Mouse (Mus musculus) heart, embryonic 13.5 days (tissue): ENCODE measurements around the gene Znhit1. TPM values are rescaled to one million over a fixed set of nuclear protein-coding genes. Genes with fewer than 3 reads are reported as not detected.

ENCODE experiments used
- ATAC-seq: fragments of 200-750 bp; cut with Nextera tagmentation; 2 replicates; pipeline ENCODE4 v1.8.0; 2017; ENCODE audit warnings: moderate TSS enrichment; ENCODE audit not compliant: insufficient number of reproducible peaks, low FRiP score, low TSS enrichment; ENCODE audit errors: extremely low read depth
- H3K27ac ChIP-seq: fragments of 300-500 bp; sonication (generic); replicated peaks from 2 replicates; pipeline ENCODE4 v1.5.1; 2015; ENCODE audit warnings: moderate library complexity, mild to moderate bottlenecking, inconsistent platforms
- H3K27me3 ChIP-seq: fragments of 300-500 bp; sonication (generic); replicated peaks from 2 replicates; pipeline ENCODE4 v1.6.1; 2015; ENCODE audit warnings: mild to moderate bottlenecking, inconsistent platforms
- H3K36me3 ChIP-seq: fragments of 300-500 bp; sonication (generic); 2 replicates; pipeline ENCODE4 v1.6.1; 2015; ENCODE audit warnings: mild to moderate bottlenecking, inconsistent platforms
- H3K4me1 ChIP-seq: fragments of 300-500 bp; sonication (generic); 2 replicates; pipeline ENCODE4 v1.6.1; 2015; ENCODE audit warnings: inconsistent platforms
- H3K4me2 ChIP-seq: fragments of 300-500 bp; sonication (generic); 2 replicates; pipeline ENCODE4 v1.6.1; 2015; ENCODE audit warnings: inconsistent platforms, mild to moderate bottlenecking, moderate library complexity
- H3K4me3 ChIP-seq: fragments of 300-500 bp; sonication (generic); 2 replicates; pipeline ENCODE4 v1.5.1; 2015; ENCODE audit warnings: moderate library complexity, mild to moderate bottlenecking, inconsistent platforms
- H3K9ac ChIP-seq: fragments of 300-500 bp; sonication (generic); 2 replicates; pipeline ENCODE4 v1.6.1; 2015; ENCODE audit warnings: inconsistent platforms, mild to moderate bottlenecking, moderate library complexity
- H3K9me3 ChIP-seq: fragments of 300-500 bp; sonication (generic); 2 replicates; pipeline ENCODE4 v1.6.1; 2016; ENCODE audit warnings: inconsistent platforms
- WGBS: fragments of 180-500 bp; shearing (Covaris S2); methylation state at CpG from one replicate; pipeline ENCODE4 v1.1.7; 2015; ENCODE audit warnings: mixed read lengths; 5-methylcytosine and 5-hydroxymethylcytosine counted together
- polyA plus RNA-seq: library from polyadenylated mRNA; unstranded; fragments of >200 nt; fragmentation: Nextera tagmentation; extraction: Ambion mirVana; gene quantifications from 2 replicates; pipeline ENCODE4 v1.2.1, GENCODE M21; 2015

The Znhit1 gene
- polyA plus RNA-seq: 79.8 and 81.9 TPM in 2 replicates

DNA sequence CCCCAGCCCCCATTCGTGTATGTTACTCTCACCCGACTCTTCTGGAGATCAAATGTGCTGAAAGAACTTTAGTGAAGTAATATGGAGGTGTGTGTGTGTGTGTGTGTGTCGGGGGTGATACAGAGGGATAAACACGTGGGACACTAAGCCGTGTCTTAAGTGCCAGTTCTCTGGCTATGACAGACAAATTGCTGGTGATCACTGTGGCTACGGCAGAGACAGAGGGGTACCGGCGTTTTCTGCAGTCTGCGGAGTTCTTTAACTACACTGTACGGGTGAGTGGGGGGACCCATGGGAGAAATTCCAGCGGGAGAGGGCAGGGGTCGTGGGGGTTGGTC, at the start of gene Znhit1:
Gene Znhit1, minus strand, starts transcription at position 88 of the 338 bp plus-strand sequence.
- H3K36me3 ChIP-seq: peaks cover 54% of the 10 kb centered on the region
- H3K9me3 ChIP-seq: no peaks in the 10 kb centered on the region
- peak within 1 kb of the TSS; percentile 90 for H3K27ac ChIP-seq
- ATAC-seq: no peak
- H3K4me3 ChIP-seq: peak within 1 kb of the TSS; percentile 82
- peak within 1 kb of the TSS; percentile 96 for H3K9ac ChIP-seq
- peak within 1 kb of the TSS; percentile 87 for H3K4me2 ChIP-seq
- H3K4me1 ChIP-seq: peaks cover 19% of the 10 kb centered on the region
- WGBS: 5% methylated on average over 12 of the region's 12 CpGs
- no peaks in the 10 kb centered on the region for H3K27me3 ChIP-seq

DNA sequence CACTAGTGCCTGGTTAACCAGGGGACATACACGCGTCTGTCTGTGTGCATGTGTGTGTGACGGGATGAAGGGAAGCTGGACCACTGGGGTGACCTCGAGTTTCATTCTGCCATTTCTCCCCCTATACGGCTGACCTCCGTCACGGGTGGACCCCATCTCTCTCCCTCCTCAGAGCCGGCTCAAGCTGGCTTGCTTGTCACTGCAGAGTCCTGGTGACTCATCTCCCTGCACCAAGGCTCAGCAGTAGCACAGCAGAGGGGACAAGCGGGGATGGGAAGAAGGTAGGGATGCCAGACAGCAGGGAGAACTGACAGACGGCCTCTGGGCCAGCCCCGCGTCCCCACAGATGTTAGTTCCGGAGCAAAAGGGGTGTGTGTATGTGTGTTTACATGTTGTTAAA, 48.4 kb upstream of the Znhit1 start:
- no peak overlapping the region for H3K9ac ChIP-seq
- H3K4me3 ChIP-seq: no peak overlapping the region
- H3K9me3 ChIP-seq: no peaks in the 10 kb centered on the region
- no peak overlapping the region for H3K27ac ChIP-seq
- no peak for ATAC-seq
- WGBS: 71% methylated on average over 13 of the region's 13 CpGs
- peaks cover 20% of the 10 kb centered on the region for H3K4me1 ChIP-seq
- peaks cover 63% of the 10 kb centered on the region for H3K36me3 ChIP-seq
- H3K4me2 ChIP-seq: no peak overlapping the region
- peaks cover 18% of the 10 kb centered on the region for H3K27me3 ChIP-seq

DNA sequence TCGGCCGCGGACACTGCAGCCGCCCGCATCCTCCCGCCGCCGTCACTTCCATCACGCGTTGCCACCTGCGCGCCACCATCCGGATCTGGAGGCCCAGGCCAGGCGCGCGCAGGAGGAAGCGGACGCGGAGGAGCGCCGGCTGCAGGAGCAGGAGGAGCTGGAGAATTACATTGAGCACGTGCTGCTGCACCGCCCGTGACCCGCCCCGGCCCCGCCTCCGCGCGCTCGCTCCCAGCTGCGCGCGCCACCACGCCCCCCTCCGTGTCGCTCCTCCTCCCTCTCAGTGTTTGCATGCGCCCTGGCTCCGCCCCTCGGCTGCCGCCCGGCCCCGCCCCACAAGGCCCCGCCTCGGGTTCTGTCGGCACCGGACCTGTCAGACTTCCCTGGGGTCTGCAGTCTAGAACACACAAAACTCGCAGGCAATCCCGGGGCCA, 44.8 kb upstream of the Znhit1 start:
- H3K4me3 ChIP-seq: peak overlapping the region; percentile 56
- H3K4me2 ChIP-seq: peak overlapping the region; percentile 99
- H3K9me3 ChIP-seq: no peaks in the 10 kb centered on the region
- under 1% methylated on average over 48 of the region's 49 CpGs for WGBS
- H3K27ac ChIP-seq: no peak overlapping the region
- H3K9ac ChIP-seq: peak overlapping the region; percentile 67
- peaks cover 40% of the 10 kb centered on the region for H3K4me1 ChIP-seq
- peak; percentile 77 for ATAC-seq
- peaks cover 29% of the 10 kb centered on the region for H3K36me3 ChIP-seq
- peaks cover 53% of the 10 kb centered on the region for H3K27me3 ChIP-seq

DNA sequence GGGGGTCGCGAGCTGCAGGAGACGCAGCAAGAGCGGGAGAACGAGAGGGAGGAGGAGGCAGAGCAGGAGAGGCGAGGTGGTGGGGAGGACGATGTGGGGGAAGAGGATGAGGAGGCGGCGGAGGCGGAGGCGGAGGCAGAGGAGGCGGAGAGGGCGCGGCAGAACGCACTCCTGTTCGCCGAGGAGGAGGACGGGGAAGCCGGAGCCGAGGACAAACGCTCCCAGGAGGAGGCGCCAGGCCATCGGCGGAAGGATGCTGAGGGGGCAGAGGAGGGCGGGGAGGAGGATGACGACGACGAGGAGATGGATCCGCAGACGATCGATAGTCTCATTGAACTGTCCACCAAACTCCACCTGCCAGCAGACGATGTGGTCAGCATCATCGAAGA, 44.2 kb upstream of the Znhit1 start:
- peaks cover 22% of the 10 kb centered on the region for H3K36me3 ChIP-seq
- WGBS: under 1% methylated on average over 33 of the region's 33 CpGs
- H3K4me1 ChIP-seq: peaks cover 40% of the 10 kb centered on the region
- H3K27ac ChIP-seq: no peak overlapping the region
- H3K9me3 ChIP-seq: no peaks in the 10 kb centered on the region
- no peak for ATAC-seq
- H3K27me3 ChIP-seq: peaks cover 59% of the 10 kb centered on the region
- H3K4me2 ChIP-seq: peak overlapping the region; percentile 99
- peak overlapping the region; percentile 56 for H3K4me3 ChIP-seq
- peak overlapping the region; percentile 67 for H3K9ac ChIP-seq

DNA sequence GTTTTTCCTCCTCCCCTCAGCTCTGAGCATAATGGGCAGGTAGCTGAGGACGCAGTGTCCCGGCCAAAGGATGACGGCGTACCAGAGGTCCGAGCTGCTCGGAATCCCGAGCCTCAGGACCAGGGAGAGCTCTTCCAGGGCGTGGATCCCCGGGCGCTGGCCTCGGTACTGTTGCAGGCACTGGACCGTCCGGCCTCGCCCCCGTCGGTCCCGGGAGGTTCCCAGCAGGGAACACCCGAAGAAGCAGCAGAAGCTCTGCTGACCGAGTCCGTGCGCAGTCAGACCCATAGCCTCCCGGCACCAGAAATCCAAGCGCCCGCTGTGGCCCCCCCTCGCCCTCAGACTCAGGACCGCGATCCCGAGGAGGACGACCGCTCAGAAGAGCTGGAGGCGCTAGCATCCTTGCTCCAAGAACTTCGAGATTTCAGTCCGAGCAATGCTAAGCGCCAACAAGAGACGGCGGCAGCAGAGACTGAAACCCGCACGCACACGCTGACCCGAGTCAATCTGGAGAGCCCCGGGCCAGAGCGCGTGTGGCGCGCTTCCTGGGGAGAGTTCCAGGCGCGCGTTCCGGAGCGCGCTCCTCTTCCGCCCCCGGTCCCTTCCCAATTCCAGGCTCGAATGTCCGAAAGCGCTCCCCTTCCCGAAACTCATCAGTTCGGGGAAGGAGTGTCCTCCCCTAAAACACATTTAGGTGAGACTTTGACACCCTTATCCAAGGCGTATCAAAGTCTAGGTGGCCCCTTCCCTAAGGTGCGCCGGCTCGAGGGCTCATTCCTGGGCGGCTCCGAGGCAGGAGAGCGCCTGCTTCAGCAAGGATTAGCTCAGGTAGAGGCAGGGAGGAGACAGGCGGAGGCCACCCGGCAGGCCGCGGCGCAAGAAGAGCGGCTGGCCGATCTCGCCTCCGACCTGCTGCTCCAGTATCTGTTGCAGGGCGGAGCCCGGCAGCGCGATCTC, 43.5 kb upstream of the Znhit1 start:
- Histone ChIP-seq H3K4me1 (peaks cover 40% of the 10 kb centered on the region), H3K36me3 (peaks cover 16% of the 10 kb centered on the region), H3K27ac (no peak overlapping the region), H3K27me3 (peaks cover 65% of the 10 kb centered on the region), H3K9ac (no peak overlapping the region), H3K4me3 (peak overlapping the region; percentile 56), H3K4me2 (peak overlapping the region; percentile 99), H3K9me3 (no peaks in the 10 kb centered on the region)
- ATAC-seq: no peak
- WGBS: under 1% methylated on average over 78 of the region's 78 CpGs

DNA sequence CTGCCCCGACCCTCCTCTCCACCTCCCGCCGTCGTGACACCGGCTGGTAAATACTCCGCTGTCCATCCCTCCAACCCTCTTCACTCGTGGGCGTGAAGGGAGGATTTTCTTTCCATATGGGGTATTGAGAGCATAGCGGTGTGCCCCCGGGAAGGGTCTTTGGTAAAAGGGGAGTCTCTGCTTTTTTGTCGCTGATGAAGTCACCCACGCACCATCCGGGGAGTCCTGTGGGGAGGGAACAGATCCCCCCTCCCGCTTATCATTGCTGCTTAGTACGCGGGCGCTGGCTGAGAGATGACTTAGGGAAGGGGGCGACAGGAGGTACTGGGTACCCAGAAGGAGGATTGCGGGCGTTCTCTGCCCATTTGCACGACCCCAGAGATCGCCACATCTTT, 42.6 kb upstream of the Znhit1 start:
- Histone ChIP-seq H3K9ac (no peak overlapping the region), H3K4me1 (peaks cover 40% of the 10 kb centered on the region), H3K36me3 (peaks cover 6% of the 10 kb centered on the region), H3K27ac (no peak overlapping the region), H3K27me3 (peaks cover 75% of the 10 kb centered on the region), H3K4me2 (peak overlapping the region; percentile 73), H3K4me3 (peak overlapping the region; percentile 18), H3K9me3 (no peaks in the 10 kb centered on the region)
- WGBS: 15% methylated on average over 22 of the region's 22 CpGs
- ATAC-seq: no peak

DNA sequence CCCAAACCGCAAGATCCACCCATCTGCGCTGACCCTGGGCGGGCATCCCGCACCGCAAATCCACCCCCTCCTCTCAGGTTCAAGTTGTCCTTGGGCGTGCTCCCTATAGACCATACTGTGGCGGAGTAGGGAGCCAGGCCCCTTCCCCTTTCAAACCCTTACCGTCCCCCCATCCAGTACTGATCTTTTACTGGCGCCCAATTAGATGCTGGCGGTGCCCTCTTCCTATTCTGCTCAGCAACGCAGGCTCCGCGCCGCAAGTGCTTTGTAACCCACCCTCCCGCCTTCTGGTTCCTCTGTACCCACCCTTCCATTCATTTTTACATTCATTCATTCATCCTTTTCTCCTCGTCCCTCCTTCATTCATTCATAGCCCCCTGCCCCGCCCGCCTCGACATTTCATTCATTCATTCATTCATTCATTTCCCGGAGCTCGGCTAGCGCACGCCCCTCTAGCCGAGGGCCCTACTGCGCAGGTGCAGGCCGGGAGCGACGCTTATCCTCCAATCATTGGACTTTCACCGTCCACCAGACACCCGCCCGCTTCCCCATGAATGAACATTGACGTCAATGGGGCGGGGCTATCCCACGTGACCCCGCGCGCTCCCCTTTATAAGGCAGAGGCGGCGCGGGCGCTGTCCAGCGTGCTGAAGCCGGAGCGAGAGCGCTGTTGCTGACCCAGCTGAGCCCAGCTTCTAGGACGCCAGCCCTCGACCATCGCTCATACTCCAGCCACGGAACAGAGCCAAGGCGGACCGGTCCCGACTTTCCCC, 42.0 kb upstream of the Znhit1 start:
- WGBS: under 1% methylated on average over 52 of the region's 52 CpGs
- Histone ChIP-seq H3K27ac (no peak overlapping the region), H3K36me3 (peaks cover under 1% of the 10 kb centered on the region; the same call in 1 of the 2 replicates), H3K4me1 (peaks cover 40% of the 10 kb centered on the region), H3K4me3 (peak overlapping the region; percentile 49), H3K9ac (no peak overlapping the region; the same call in 1 of the 2 replicates), H3K4me2 (peak overlapping the region; percentile 73), H3K9me3 (no peaks in the 10 kb centered on the region), H3K27me3 (peaks cover 81% of the 10 kb centered on the region)
- ATAC-seq: peak; percentile 63; the same call in 1 of the 2 replicates

DNA sequence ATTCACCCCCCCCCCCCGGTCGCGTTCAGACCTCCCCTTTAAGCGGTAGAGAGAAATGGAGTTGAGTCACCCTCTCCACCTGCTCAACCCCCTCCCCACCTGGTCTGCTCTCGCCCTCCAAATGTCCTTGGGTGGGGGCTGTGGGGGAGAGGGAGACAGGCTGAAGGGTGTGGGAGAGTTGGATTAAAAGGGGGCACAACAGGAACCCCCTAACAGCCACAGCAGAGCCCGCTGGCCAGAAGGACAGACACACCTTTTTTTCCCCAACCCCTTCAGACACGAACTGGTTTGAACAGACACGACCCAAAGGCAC, 41.4 kb upstream of the Znhit1 start:
- peaks cover 87% of the 10 kb centered on the region for H3K27me3 ChIP-seq
- peak overlapping the region; percentile 73 for H3K4me2 ChIP-seq
- H3K4me1 ChIP-seq: peaks cover 40% of the 10 kb centered on the region
- no peaks in the 10 kb centered on the region for H3K9me3 ChIP-seq
- peak overlapping the region; percentile 49 for H3K4me3 ChIP-seq
- 3% methylated on average over 8 of the region's 8 CpGs for WGBS
- no peaks in the 10 kb centered on the region for H3K36me3 ChIP-seq
- ATAC-seq: no peak
- H3K27ac ChIP-seq: no peak overlapping the region
- no peak overlapping the region for H3K9ac ChIP-seq

DNA sequence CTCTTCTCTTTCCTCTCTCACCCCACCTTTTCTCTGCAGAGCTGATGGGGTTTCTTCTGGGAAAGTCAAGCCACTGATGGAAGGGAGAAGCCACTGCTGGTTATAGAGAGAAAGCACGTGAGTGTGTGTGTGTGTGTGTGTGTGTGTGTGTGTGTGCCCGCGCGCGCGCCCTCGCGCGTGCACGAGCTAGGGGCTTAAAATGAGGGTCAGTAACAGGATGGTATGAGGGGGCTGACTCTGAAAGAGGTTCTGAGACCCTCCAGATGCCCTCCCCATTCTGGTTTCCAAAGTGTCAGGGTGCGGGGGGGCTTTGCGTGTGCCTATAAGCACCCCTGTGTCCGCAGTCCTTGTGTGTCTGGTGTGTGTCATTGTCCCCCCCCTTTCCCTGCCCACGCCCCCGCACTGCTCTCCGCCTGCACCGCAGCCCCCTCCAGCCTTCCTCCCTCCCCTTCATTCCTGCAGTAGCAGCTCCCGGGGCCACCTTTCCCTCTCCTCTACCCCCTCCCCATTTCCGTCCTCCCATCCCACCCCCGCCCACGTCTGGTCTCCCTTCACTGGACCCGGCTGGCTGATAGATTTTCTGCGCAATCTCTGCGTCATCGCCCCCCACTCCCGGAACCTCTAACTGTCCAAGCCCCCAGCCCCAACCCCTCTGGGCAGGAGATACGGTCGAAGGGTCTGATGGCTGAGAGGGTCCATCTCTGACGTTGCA, 40.9 kb upstream of the Znhit1 start:
- Histone ChIP-seq H3K36me3 (no peaks in the 10 kb centered on the region), H3K9ac (no peak overlapping the region), H3K27me3 (peaks cover 92% of the 10 kb centered on the region), H3K4me3 (no peak overlapping the region), H3K27ac (no peak overlapping the region), H3K9me3 (no peaks in the 10 kb centered on the region), H3K4me1 (peaks cover 40% of the 10 kb centered on the region), H3K4me2 (0 out of 2 replicates have a peak overlapping the region, but pooled peaks have one; percentile 73)
- ATAC-seq: no peak
- 5% methylated on average over 28 of the region's 29 CpGs for WGBS

DNA sequence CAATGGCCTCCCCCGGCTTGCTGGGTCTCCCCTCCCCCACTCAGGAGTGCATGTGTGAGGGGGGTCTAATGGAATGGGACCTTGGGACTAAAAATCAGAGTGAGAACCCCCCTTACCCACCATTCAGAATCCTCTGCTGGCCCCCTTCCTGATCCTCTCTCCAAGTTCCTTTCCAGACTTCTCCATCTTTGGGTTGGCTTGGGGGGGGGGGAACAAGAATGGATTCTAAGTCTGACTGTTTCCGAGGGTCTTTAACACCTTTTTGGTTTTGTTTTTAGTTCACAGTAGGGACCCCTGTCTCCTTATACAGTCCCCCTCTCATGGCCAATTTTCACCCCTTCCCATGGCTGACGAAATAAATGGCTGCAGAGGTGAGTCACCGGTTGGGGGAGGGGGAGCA, 38.3 kb upstream of the Znhit1 start, which contains the start of gene Vgf:
Gene Vgf, plus strand, starts transcription at position 301 of the 400 bp plus-strand sequence.
- H3K4me3 ChIP-seq: no peak within 1 kb of the TSS
- no peak within 1 kb of the TSS for H3K9ac ChIP-seq
- H3K36me3 ChIP-seq: no peaks in the 10 kb centered on the region
- H3K27ac ChIP-seq: no peak within 1 kb of the TSS
- WGBS: 13% methylated on average over 4 of the region's 4 CpGs
- H3K4me2 ChIP-seq: peak within 1 kb of the TSS; percentile 26; the same call in 1 of the 2 replicates
- no peaks in the 10 kb centered on the region for H3K9me3 ChIP-seq
- no peak for ATAC-seq
- H3K4me1 ChIP-seq: peaks cover 18% of the 10 kb centered on the region
- H3K27me3 ChIP-seq: peaks cover 87% of the 10 kb centered on the region

DNA sequence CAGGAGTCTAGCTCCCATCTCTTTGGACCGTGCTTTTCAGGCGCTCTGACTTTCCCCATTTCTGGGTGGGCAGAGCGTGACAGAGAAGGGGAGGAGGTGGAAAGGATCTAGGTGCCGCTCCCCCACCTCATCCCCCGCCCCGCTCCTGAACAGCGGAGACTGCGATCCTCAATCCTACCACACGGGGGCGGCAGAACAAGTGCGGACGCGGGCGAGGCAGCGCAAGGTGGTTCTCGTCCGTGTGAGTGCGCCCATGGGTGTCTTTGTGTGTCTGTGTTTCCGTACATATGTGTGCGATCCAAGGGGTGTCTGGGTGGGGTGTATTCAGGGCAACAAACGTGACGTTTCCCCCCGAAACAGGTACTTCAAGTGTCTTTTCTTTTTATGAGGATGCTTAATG, 37.3 kb upstream of the Znhit1 start:
- Histone ChIP-seq H3K9ac (no peak overlapping the region), H3K27me3 (peaks cover 80% of the 10 kb centered on the region), H3K4me3 (no peak overlapping the region), H3K36me3 (no peaks in the 10 kb centered on the region), H3K27ac (no peak overlapping the region), H3K9me3 (no peaks in the 10 kb centered on the region), H3K4me1 (peaks cover 8% of the 10 kb centered on the region), H3K4me2 (peak overlapping the region; percentile 26; the same call in 1 of the 2 replicates)
- no peak for ATAC-seq
- WGBS: under 1% methylated on average over 22 of the region's 23 CpGs
